Mouse (Mus musculus): ENCODE data around the gene Ubap1. TPM values are rescaled to one million over a fixed set of nuclear protein-coding genes. Genes with fewer than 3 reads are reported as not detected.

Ubap1 gene
- polyA plus RNA-seq, 1 experiment from 2014 or later = 42.0 TPM

DNA sequence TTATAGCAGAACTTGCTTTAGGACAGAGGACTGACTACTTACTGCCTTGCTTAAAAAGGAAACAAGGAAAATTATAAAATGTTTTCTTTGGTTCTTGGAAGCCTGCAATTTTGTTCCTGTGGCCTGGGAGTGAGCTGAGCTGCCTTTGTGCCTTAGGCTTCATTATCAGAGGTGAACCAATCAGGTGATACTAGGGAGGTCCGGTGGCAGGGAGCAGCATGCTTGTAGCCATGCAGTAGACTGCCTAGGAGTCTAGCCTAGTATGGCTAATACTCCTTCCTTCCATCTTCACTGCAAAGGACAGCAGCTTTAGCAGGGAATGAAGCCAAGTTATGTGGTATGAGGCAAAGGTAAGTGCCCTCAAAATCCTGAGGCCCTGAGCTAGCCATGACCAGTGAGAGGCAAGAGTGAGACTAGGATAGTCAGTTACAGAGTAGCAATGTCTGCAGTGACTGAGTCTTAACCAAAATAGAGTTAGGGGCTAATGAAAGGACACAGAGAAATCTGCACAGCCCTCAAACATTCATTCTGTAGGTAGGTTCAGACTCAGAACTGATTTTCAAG, 37.7 kb downstream of the Ubap1 start:
- no peak overlapping the region for H3K27ac ChIP-seq (replicated peaks)
- 70% methylated on average over 1 of the region's 1 CpGs for WGBS
- TF ChIP-seq EP300 (optimal IDR thresholded peaks at IDR 0.05) (no peak), CTCF (IDR thresholded peaks at IDR 0.05; ENCODE audit: low read depth) (no peak)
- H3K4me2 ChIP-seq (replicated peaks; ENCODE audit: low read depth) = no peak overlapping the region
- ATAC-seq (ENCODE audit: low FRiP score, low TSS enrichment) = peak; percentile 58
- H3K4me3 ChIP-seq (ENCODE audit: low read depth, low read length) = no peak overlapping the region
- H3K27me3 ChIP-seq (ENCODE audit: control insufficient read depth, insufficient read depth, low read length) = no peaks in the 10 kb centered on the region
- no peak for DNase-seq (ENCODE audit: low spot score)
- H3K9ac ChIP-seq (ENCODE audit: low read length) = no peak overlapping the region
- peaks cover 11% of the 10 kb centered on the region for H3K36me3 ChIP-seq (ENCODE audit: control insufficient read depth, insufficient read depth, low read length)
- no peaks in the 10 kb centered on the region for H3K9me3 ChIP-seq (ENCODE audit: control insufficient read depth, low read length)
- H3K4me1 ChIP-seq (replicated peaks; ENCODE audit: control insufficient read depth, insufficient read depth) = no peaks in the 10 kb centered on the region

DNA sequence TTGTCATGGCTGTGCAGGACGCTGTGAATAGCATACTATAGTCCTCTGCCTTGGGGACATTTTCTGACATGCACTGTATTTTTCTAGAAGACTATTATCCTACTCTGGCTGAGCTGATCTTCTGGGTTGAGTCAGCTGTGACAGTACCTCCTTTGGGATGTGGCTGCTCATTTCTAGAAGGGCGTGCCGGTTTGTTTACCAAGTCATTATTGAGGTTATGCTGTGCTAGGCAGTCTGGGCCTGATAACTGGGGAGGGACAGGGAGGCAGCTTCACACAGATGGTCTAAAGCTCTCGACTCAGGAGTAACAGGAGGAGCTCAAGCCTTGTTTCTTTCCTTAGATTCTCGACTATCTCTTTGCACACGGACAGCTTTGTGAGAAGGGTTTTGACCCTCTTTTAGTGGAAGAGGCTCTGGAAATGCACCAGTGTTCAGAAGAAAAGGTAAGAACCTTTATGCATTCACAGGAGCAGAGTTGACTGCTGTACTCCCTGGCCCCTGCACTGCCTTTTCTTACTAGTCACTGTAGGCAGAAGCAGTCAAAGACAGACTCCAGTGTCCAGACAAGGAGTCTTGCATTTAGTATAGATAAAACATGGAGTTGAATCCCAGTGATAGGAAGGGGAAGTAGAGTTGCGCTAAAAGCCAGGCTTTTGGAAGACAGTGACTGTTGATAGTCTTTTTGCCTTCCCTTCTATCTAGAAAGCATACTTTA, 39.1 kb downstream of the Ubap1 start:
- Histone ChIP-seq H3K36me3 (ENCODE audit: control insufficient read depth, insufficient read depth, low read length) (peaks cover 9% of the 10 kb centered on the region), H3K27ac (replicated peaks) (no peak overlapping the region)
- peak; percentile 69 for ATAC-seq (ENCODE audit: low FRiP score, low TSS enrichment)

DNA sequence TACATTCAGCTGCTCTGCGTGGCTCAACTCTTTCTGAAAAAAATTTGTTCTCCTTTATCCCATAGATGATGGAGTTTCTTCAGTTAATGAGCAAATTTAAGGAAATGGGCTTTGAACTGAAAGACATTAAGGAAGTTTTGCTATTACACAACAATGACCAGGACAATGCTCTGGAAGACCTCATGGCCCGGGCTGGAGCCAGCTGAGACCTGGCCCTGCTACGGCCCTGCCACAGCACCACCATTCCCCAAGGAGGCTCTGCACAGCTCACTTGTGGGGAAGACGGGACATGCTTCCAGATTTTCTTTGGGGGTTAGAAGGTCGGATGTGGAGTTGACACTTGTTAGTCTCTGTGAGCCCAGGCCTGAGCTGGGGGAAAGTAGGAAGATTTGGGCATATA, 39.8 kb downstream of the Ubap1 start:
- no peak overlapping the region for H3K4me3 ChIP-seq (ENCODE audit: low read depth, low read length)
- H3K36me3 ChIP-seq (ENCODE audit: control insufficient read depth, insufficient read depth, low read length) = peaks cover 9% of the 10 kb centered on the region
- no peaks in the 10 kb centered on the region for H3K9me3 ChIP-seq (ENCODE audit: control insufficient read depth, low read length)
- TF ChIP-seq CTCF (IDR thresholded peaks at IDR 0.05; ENCODE audit: low read depth) = no peak
- TF ChIP-seq EP300 (optimal IDR thresholded peaks at IDR 0.05) = no peak
- 73% methylated on average over 5 of the region's 5 CpGs for whole genome bisulfite sequencing
- no peak for DNase-seq (ENCODE audit: low spot score)
- no peak overlapping the region for H3K9ac ChIP-seq (ENCODE audit: low read length)
- no peak for ATAC-seq (ENCODE audit: low FRiP score, low TSS enrichment)
- H3K27me3 ChIP-seq (ENCODE audit: control insufficient read depth, insufficient read depth, low read length) = no peaks in the 10 kb centered on the region
- no peak overlapping the region for H3K27ac ChIP-seq (replicated peaks)
- no peak overlapping the region for H3K4me2 ChIP-seq (replicated peaks; ENCODE audit: low read depth)
- H3K4me1 ChIP-seq (replicated peaks; ENCODE audit: control insufficient read depth, insufficient read depth) = no peaks in the 10 kb centered on the region

More for the DNA sequence above, 39.1 kb downstream of the Ubap1 start:
- peak; percentile 45 for DNase-seq (ENCODE audit: low spot score)
- Histone ChIP-seq H3K4me2 (replicated peaks; ENCODE audit: low read depth) (no peak overlapping the region), H3K4me3 (ENCODE audit: low read depth, low read length) (no peak overlapping the region), H3K9ac (ENCODE audit: low read length) (no peak overlapping the region), H3K27me3 (ENCODE audit: control insufficient read depth, insufficient read depth, low read length) (no peaks in the 10 kb centered on the region), H3K4me1 (replicated peaks; ENCODE audit: control insufficient read depth, insufficient read depth) (no peaks in the 10 kb centered on the region), H3K9me3 (ENCODE audit: control insufficient read depth, low read length) (no peaks in the 10 kb centered on the region)
- TF ChIP-seq CTCF (IDR thresholded peaks at IDR 0.05; ENCODE audit: low read depth) (no peak), EP300 (optimal IDR thresholded peaks at IDR 0.05) (no peak)
- 62% methylated on average over 7 of the region's 7 CpGs for WGBS

DNA sequence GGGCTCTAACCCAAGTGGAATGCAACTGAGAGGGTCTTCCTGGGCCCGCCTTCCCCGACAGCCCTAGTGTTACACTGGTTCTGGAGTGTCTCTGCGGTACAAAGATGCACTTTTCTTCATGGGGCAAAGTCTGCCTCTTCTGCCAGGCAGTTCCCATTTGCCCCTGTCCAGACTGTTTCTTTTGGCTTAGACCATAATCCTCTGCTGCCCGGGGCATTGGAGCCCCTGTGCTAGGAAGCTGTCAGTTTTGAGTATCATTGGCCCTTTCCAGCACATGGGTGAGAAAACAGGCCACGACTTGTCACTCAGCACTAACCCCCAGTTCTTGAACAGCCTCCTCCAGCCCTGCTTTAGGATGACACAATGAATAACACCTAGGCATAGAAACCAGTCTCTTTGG, 40.4 kb downstream of the Ubap1 start:
- peaks cover 9% of the 10 kb centered on the region for H3K36me3 ChIP-seq (ENCODE audit: control insufficient read depth, insufficient read depth, low read length)
- no peak overlapping the region for H3K4me2 ChIP-seq (replicated peaks; ENCODE audit: low read depth)
- DNase-seq (ENCODE audit: low spot score) (no peak), ATAC-seq (ENCODE audit: low FRiP score, low TSS enrichment) (no peak)
- H3K9ac ChIP-seq (ENCODE audit: low read length) = no peak overlapping the region
- no peaks in the 10 kb centered on the region for H3K4me1 ChIP-seq (replicated peaks; ENCODE audit: control insufficient read depth, insufficient read depth)
- H3K27ac ChIP-seq (replicated peaks) = no peak overlapping the region
- H3K9me3 ChIP-seq (ENCODE audit: control insufficient read depth, low read length) = no peaks in the 10 kb centered on the region
- no peak for TF ChIP-seq CTCF (IDR thresholded peaks at IDR 0.05; ENCODE audit: low read depth)
- no peak for TF ChIP-seq EP300 (optimal IDR thresholded peaks at IDR 0.05)
- no peaks in the 10 kb centered on the region for H3K27me3 ChIP-seq (ENCODE audit: control insufficient read depth, insufficient read depth, low read length)
- H3K4me3 ChIP-seq (ENCODE audit: low read depth, low read length) = no peak overlapping the region
- WGBS = 83% methylated on average over 5 of the region's 5 CpGs

DNA sequence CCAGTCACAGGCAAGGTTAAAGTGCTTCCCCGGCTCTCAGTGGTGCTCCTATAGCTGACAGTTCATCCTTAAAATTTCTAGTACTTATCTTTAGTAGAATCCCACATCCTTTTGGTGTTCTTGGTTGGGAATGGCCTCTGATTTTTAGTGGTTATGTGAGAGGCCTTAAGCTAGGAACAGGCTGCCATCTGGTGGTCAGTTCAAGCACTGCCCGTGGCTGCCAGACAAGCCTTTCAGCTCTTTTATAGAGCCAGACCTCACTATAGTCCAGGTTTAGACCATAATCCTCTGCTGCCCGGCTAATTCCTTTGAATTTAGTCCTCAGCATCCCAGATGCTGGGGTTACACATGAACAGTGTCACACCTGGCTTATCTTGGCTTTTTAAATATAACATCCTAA, 41.3 kb downstream of the Ubap1 start:
- WGBS = 19% methylated on average over 3 of the region's 3 CpGs
- no peak overlapping the region for H3K4me3 ChIP-seq (ENCODE audit: low read depth, low read length)
- H3K4me1 ChIP-seq (replicated peaks; ENCODE audit: control insufficient read depth, insufficient read depth) = no peaks in the 10 kb centered on the region
- TF ChIP-seq CTCF (IDR thresholded peaks at IDR 0.05; ENCODE audit: low read depth) = peak; percentile 94
- no peak for TF ChIP-seq EP300 (optimal IDR thresholded peaks at IDR 0.05)
- H3K36me3 ChIP-seq (ENCODE audit: control insufficient read depth, insufficient read depth, low read length) = peaks cover 9% of the 10 kb centered on the region
- H3K9me3 ChIP-seq (ENCODE audit: control insufficient read depth, low read length) = no peaks in the 10 kb centered on the region
- H3K4me2 ChIP-seq (replicated peaks; ENCODE audit: low read depth) = no peak overlapping the region
- H3K27ac ChIP-seq (replicated peaks) = no peak overlapping the region
- H3K27me3 ChIP-seq (ENCODE audit: control insufficient read depth, insufficient read depth, low read length) = no peaks in the 10 kb centered on the region
- peak; percentile 58; the same call in 1 of the 2 replicates for ATAC-seq (ENCODE audit: low FRiP score, low TSS enrichment)
- no peak overlapping the region for H3K9ac ChIP-seq (ENCODE audit: low read length)
- DNase-seq (ENCODE audit: low spot score) = peak; percentile 81

DNA sequence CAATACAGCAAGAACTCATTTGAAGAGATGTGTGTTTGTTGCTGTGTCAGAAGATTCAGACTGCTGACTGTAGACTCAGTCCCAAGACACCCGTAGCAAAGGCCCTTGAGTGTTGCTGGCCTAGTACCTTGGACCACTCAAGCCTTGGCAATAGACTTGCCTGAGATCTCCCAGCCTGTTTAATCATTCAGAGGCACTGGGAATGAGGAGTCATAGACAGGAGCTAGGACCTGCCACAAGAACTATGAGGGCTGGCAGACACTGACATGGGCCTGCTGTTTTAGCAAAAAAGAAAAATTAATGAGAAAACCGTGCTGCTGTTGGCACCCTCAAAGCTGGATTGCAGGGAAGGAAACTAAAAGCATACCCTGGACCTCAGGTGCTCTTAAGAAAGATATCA, 42.2 kb downstream of the Ubap1 start:
- Histone ChIP-seq H3K4me3 (ENCODE audit: low read depth, low read length) (no peak overlapping the region), H3K27me3 (ENCODE audit: control insufficient read depth, insufficient read depth, low read length) (no peaks in the 10 kb centered on the region), H3K4me1 (replicated peaks; ENCODE audit: control insufficient read depth, insufficient read depth) (no peaks in the 10 kb centered on the region), H3K9me3 (ENCODE audit: control insufficient read depth, low read length) (no peaks in the 10 kb centered on the region), H3K27ac (replicated peaks) (no peak overlapping the region), H3K4me2 (replicated peaks; ENCODE audit: low read depth) (no peak overlapping the region), H3K9ac (ENCODE audit: low read length) (no peak overlapping the region), H3K36me3 (ENCODE audit: control insufficient read depth, insufficient read depth, low read length) (peaks cover 9% of the 10 kb centered on the region)
- WGBS = 92% methylated on average over 2 of the region's 2 CpGs
- no peak for ATAC-seq (ENCODE audit: low FRiP score, low TSS enrichment)
- no peak for TF ChIP-seq CTCF (IDR thresholded peaks at IDR 0.05; ENCODE audit: low read depth)
- no peak for TF ChIP-seq EP300 (optimal IDR thresholded peaks at IDR 0.05)
- no peak for DNase-seq (ENCODE audit: low spot score)

Measured in stomach, postnatal 0 days (tissue).